16 mouse cellular contexts compared by ENCODE assay signal in genomic region chr14:12134504-12134903, GRCm38 (mm10).
DNase-seq lines count a peak whose midpoint lies in the region; ATAC-seq and TF ChIP-seq lines count a peak whose summit lies in the region.
"Had no signal": no experiment of that assay in that cellular context is flagged by ENCODE, and none has a peak within 500 bp of the region (broad histone marks: within the 10 kb centered on the region; RNA-seq: fewer than 3 reads in every experiment).

No protein-coding gene starts in this region.

- no peak for TF ChIP-seq POLR2A in kidney, adult 2 months (IDR thresholded peaks at IDR 0.05; ENCODE audit: low read depth, low read length)

- 0 out of 2 replicates have a peak, but pooled peaks cover 2% of the 10 kb centered on the region for H3K4me1 ChIP-seq in kidney, adult 2 months (ENCODE audit: control insufficient read depth, insufficient read depth, low read length)
- H3K4me1 ChIP-seq in kidney, embryonic 16.5 days (ENCODE audit: insufficient read depth, low read length), result no peaks in the 10 kb centered on the region; the same call in 1 of the 2 replicates

- intact Hi-C loops in gastrocnemius, adult 2 months (cut with DNase I), result loop anchor here (10.0 kb wide), 3 partner anchors 270 to 830 kb away; no protein-coding TSS in a partner anchor

- no peaks in the 10 kb centered on the region for H3K36me3 ChIP-seq in kidney, adult 2 months (ENCODE audit: control insufficient read depth, insufficient read depth, low read length)
- H3K36me3 ChIP-seq in kidney, embryonic 16.5 days (ENCODE audit: insufficient read depth, low read length), result no peaks in the 10 kb centered on the region

- peak overlapping the region; percentile 74 for H3K27ac ChIP-seq in gastrocnemius, adult 2 months
- H3K27ac ChIP-seq in kidney, adult 2 months (ENCODE audit: insufficient read depth, low read depth, low read length), result peak overlapping the region; percentile 61
- peak overlapping the region; percentile 21; the same call in 1 of the 2 replicates for H3K27ac ChIP-seq in kidney, embryonic 16.5 days (ENCODE audit: low read length)

- 0 out of 2 replicates have a peak, but pooled peaks have one; percentile 40 for ATAC-seq in kidney, embryonic 16.5 days (ENCODE audit: low FRiP score, low TSS enrichment)
- ATAC-seq: hindbrain, embryonic 16.5 days; midbrain, embryonic 16.5 days had no signal

- no peak overlapping the region for H3K9ac ChIP-seq in kidney, embryonic 16.5 days (replicated peaks; ENCODE audit: low read length)

- no peak overlapping the region for H3K4me3 ChIP-seq in gastrocnemius, adult 2 months
- no peak overlapping the region for H3K4me3 ChIP-seq in kidney, adult 2 months (ENCODE audit: insufficient read depth, low read depth, low read length)
- H3K4me3 ChIP-seq in kidney, embryonic 16.5 days (ENCODE audit: low read length), result no peak overlapping the region
- H3K4me3 ChIP-seq: megakaryocyte, embryonic 14.5 days had no signal

- no peak overlapping the region for H3K4me2 ChIP-seq in kidney, embryonic 16.5 days (replicated peaks; ENCODE audit: low read depth, low read length)

- H3K27me3 ChIP-seq in kidney, adult 2 months (replicated peaks; ENCODE audit: control insufficient read depth, insufficient read depth, low read length), result no peaks in the 10 kb centered on the region
- no peaks in the 10 kb centered on the region for H3K27me3 ChIP-seq in kidney, embryonic 16.5 days (ENCODE audit: insufficient read depth, low read length)
- H3K27me3 ChIP-seq: CH12.LX; megakaryocyte, embryonic 14.5 days had no signal

- H3K9me3 ChIP-seq in kidney, embryonic 16.5 days (ENCODE audit: low read length), result no peaks in the 10 kb centered on the region
- H3K9me3 ChIP-seq: megakaryocyte, embryonic 14.5 days had no signal

- no peak for TF ChIP-seq CTCF in gastrocnemius, adult 2 months (IDR thresholded peaks at IDR 0.05)
- TF ChIP-seq CTCF in kidney, adult 2 months (conservative IDR thresholded peaks at IDR 0.05; ENCODE audit: insufficient read depth, insufficient read length, low read depth, low read length), result no peak

- DNase-seq in gastrocnemius, adult 2 months, result no peak
- no peak for DNase-seq in gastrocnemius, postnatal 25 days
- DNase-seq in kidney, adult 2 months, result peak; percentile 69
- no peak for DNase-seq in kidney, postnatal 10 days
- DNase-seq in lung, postnatal 25 days (ENCODE audit: low spot score), result peak; percentile 43
- DNase-seq in thymus, postnatal 36 days, result no peak
- DNase-seq in embryo, embryonic 10 days (ENCODE audit: low spot score), result no peak
- DNase-seq: cerebellum, adult 2 months; gastrocnemius, postnatal 14 days; left cerebral cortex, postnatal 4 days; retina, postnatal 1 day had no signal

- WGBS in kidney, adult 2 months, result 73% methylated on average over 4 of the region's 4 CpGs
- 65% methylated on average over 4 of the region's 4 CpGs for WGBS in kidney, embryonic 16.5 days

Comparison
In these comparisons a context has a peak if more than half of its experiments do, and no peak if none do; other contexts are left out.
1. DNase-seq: peak in kidney, adult 2 months (single experiment) and lung, postnatal 25 days (single experiment); none in gastrocnemius, adult 2 months (single experiment), gastrocnemius, postnatal 25 days (single experiment), kidney, postnatal 10 days (single experiment), thymus, postnatal 36 days (0 of 2) and embryo, embryonic 10 days (single experiment).
2. H3K27ac ChIP-seq: peak in every context shown above with its lines; median percentile 74 in gastrocnemius, adult 2 months; 61 in kidney, adult 2 months; 21 in kidney, embryonic 16.5 days.